Mouse (Mus musculus) megakaryocyte, embryonic 14.5 days (primary cell): ENCODE measurements at regions not wholly inside any gene's neighbourhood (a gene's known extent, or its start where the extent isn't known, plus 50 kb on each side); places are given as distances from the start of the nearest gene placed in this dataset.

Experiments used
- FLI1 ChIP-seq: IDR thresholded peaks from 2 replicates; pipeline ENCODE4 v1.6.1; 2012; ENCODE audit warnings: low read length, inconsistent platforms, mixed read lengths
- GATA1 ChIP-seq: IDR thresholded peaks from 3 replicates; pipeline ENCODE4 v1.6.1; 2012; ENCODE audit warnings: mixed read lengths, low read length, inconsistent platforms, borderline replicate concordance

DNA sequence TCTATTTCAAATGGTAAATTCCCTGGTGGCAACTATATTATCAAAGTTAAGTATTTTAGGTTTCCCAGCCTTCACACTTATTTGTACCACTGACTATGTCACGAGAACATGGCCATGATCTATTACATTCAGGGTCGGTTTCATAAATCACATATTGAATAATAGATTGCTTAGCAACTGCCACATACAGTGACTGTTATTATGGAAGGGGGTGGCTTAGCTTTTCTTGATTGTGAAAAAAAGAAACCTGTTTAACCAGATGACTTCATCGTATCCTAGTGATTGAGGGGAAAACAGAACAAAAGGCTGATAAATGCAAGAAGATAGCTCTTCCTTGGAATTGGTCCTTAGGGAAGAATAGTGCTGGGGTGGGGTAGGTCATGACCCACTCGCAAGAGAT is 76.0 kb upstream of the Palmd start:
- no peak for TF ChIP-seq FLI1
- TF ChIP-seq GATA1 = no peak
